Mouse (Mus musculus): ENCODE data around the gene Gga3. TPM values are rescaled to one million over a fixed set of nuclear protein-coding genes. Genes with fewer than 3 reads are reported as not detected.
A peak's percentile ranks its signal among the peaks of the same experiment; 100 is the strongest.

The Gga3 gene
- polyA plus RNA-seq, 1 experiment from 2014 or later = 13.6 TPM

DNA sequence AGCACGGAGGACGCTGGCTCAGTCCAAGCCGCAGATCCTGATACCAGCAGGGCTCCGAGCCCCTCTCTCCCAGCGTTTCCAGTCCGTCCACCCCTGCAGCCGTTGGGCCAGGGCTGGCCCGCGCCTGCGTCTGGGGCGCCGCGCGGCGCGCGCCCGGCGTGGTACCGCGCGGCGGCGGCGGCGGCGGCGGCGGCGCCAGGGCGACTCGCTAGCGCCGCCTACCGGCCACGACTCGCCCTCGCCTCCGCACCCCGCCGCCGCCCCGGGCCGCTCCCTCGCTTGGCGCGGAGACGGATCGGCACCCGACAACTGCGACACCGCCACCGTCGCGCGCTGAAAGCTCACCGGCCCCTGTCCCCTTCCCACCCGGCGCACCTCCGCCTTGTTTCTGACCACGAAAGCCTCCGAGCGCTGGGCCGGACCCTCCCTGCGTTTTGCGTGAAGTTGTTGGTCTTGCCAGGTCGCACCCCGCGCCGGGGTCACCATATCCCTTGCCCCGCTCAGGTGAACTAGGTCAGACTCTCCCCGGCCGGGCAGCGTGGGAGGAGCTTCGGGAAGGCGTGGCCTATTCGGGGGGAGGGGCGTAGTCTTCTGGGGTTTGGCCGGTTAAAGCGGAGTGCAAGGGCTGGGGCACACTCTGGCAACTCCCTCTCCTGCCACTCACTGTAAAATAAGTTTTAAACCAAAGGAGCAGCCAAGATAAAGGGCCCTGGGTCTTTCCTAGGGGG lies 8.7 kb upstream of the Gga3 start, which contains the start of gene Mif4gd:
Mif4gd (minus strand) TSS at position 560 of the 728 bp plus-strand sequence.
- H3K27me3 ChIP-seq (ENCODE audit: control insufficient read depth, insufficient read depth, low read length) = no peaks in the 10 kb centered on the region
- H3K27ac ChIP-seq (replicated peaks; ENCODE audit: low read depth, low read length) = peak within 1 kb of the TSS; percentile 67; the same call in 1 of the 2 replicates
- ATAC-seq (replicated peaks; ENCODE audit: insufficient number of reproducible peaks, low FRiP score, low TSS enrichment, low read depth) (peak; percentile 69), DNase-seq (ENCODE audit: low spot score) (peak; percentile 89)
- H3K36me3 ChIP-seq (replicated peaks; ENCODE audit: control insufficient read depth, insufficient read depth, low read depth, low read length) = peaks cover 5% of the 10 kb centered on the region
- peak within 1 kb of the TSS; percentile 59 for H3K4me3 ChIP-seq (ENCODE audit: low read depth, low read length)
- H3K4me2 ChIP-seq (ENCODE audit: low read depth, low read length) = peak within 1 kb of the TSS; percentile 91
- under 1% methylated on average over 57 of the region's 80 CpGs for WGBS
- H3K4me1 ChIP-seq (ENCODE audit: control insufficient read depth, insufficient read depth, low read length) = no peaks in the 10 kb centered on the region
- peak within 1 kb of the TSS; percentile 58 for H3K9ac ChIP-seq (replicated peaks; ENCODE audit: low read length)
- H3K9me3 ChIP-seq (replicated peaks; ENCODE audit: control insufficient read depth, low read length) = no peaks in the 10 kb centered on the region

DNA sequence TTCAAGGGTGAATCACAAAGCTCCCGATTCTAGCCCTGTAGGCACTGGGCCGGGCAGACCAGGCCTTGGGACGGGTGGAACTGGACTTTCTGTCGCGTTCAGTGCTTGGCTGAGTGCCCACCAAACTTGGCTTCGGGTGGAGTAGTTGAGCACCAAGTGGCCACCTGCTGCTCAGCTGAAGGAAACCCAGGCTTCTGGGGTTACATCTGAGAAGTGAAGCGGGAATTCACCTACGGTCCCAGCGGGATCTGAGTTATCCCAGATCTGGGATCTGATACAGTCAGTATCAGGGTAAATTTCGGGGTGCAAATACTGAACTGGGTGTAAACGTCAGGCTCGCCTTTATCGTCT lies 8.2 kb upstream of the Gga3 start:
- Histone ChIP-seq H3K9me3 (replicated peaks; ENCODE audit: control insufficient read depth, low read length) (no peaks in the 10 kb centered on the region), H3K4me1 (ENCODE audit: control insufficient read depth, insufficient read depth, low read length) (no peaks in the 10 kb centered on the region), H3K9ac (replicated peaks; ENCODE audit: low read length) (peak overlapping the region; percentile 58), H3K4me2 (ENCODE audit: low read depth, low read length) (peak overlapping the region; percentile 91), H3K4me3 (ENCODE audit: low read depth, low read length) (peak overlapping the region; percentile 59), H3K36me3 (replicated peaks; ENCODE audit: control insufficient read depth, insufficient read depth, low read depth, low read length) (peaks cover 9% of the 10 kb centered on the region), H3K27ac (replicated peaks; ENCODE audit: low read depth, low read length) (peak overlapping the region; percentile 67; the same call in 1 of the 2 replicates), H3K27me3 (ENCODE audit: control insufficient read depth, insufficient read depth, low read length) (no peaks in the 10 kb centered on the region)
- DNase-seq (ENCODE audit: low spot score) (peak; percentile 43), ATAC-seq (replicated peaks; ENCODE audit: insufficient number of reproducible peaks, low FRiP score, low TSS enrichment, low read depth) (0 out of 2 replicates have a peak, but pooled peaks have one; percentile 5)
- WGBS = 2% methylated on average over 13 of the region's 13 CpGs

DNA sequence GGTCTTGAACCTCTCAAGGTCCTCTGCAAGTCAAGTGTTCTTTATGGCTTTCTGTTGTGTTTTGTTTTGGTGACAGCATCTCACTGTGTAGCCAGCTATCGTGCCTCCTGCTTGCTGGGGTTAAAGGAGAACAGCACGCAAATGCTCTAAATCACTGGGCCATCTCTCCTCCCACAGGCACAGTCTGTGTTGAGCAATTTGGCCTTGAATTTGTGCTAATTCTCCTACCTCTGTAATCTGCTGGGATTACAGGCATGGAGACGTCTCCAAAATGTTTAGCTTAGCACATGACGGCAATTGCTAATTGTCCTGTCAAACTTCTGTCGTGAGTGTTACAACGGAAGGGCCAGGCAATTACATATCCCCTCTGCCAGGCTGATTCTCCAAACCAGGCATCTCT lies 7.3 kb upstream of the Gga3 start:
- 66% methylated on average over 6 of the region's 6 CpGs for WGBS
- DNase-seq (ENCODE audit: low spot score) = no peak
- Histone ChIP-seq H3K9me3 (replicated peaks; ENCODE audit: control insufficient read depth, low read length) (no peaks in the 10 kb centered on the region), H3K9ac (replicated peaks; ENCODE audit: low read length) (no peak overlapping the region), H3K27me3 (ENCODE audit: control insufficient read depth, insufficient read depth, low read length) (no peaks in the 10 kb centered on the region), H3K4me2 (ENCODE audit: low read depth, low read length) (no peak overlapping the region), H3K27ac (replicated peaks; ENCODE audit: low read depth, low read length) (no peak overlapping the region), H3K36me3 (replicated peaks; ENCODE audit: control insufficient read depth, insufficient read depth, low read depth, low read length) (peaks cover 11% of the 10 kb centered on the region), H3K4me3 (ENCODE audit: low read depth, low read length) (no peak overlapping the region), H3K4me1 (ENCODE audit: control insufficient read depth, insufficient read depth, low read length) (no peaks in the 10 kb centered on the region)
- ATAC-seq (replicated peaks; ENCODE audit: insufficient number of reproducible peaks, low FRiP score, low TSS enrichment, low read depth) = no peak

DNA sequence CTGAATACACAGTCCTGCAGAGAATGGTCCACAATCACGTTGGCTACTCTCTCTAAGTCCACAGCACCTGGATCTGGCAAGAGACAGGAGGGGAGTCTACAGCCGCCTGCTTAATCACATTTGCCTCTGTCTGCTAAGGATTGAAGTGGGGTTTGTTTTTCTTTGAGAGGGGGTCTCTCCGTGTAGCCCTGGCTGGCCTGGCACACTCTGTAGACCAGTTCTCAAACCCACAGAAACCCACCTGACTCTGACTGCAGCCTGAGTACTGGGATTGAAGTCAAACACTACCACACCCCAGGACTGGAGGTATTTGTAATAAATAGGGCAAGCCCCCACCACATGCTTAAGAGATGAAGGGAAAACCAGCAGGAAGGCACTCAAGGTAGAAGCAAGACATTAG lies 5.7 kb upstream of the Gga3 start:
- H3K4me1 ChIP-seq (ENCODE audit: control insufficient read depth, insufficient read depth, low read length) = no peaks in the 10 kb centered on the region; the same call in 1 of the 2 replicates
- H3K9me3 ChIP-seq (replicated peaks; ENCODE audit: control insufficient read depth, low read length) = no peaks in the 10 kb centered on the region
- no peak overlapping the region for H3K27ac ChIP-seq (replicated peaks; ENCODE audit: low read depth, low read length)
- no peak overlapping the region for H3K4me2 ChIP-seq (ENCODE audit: low read depth, low read length)
- no peak overlapping the region for H3K9ac ChIP-seq (replicated peaks; ENCODE audit: low read length)
- H3K4me3 ChIP-seq (ENCODE audit: low read depth, low read length) = no peak overlapping the region
- DNase-seq (ENCODE audit: low spot score) (no peak), ATAC-seq (replicated peaks; ENCODE audit: insufficient number of reproducible peaks, low FRiP score, low TSS enrichment, low read depth) (no peak)
- peaks cover 14% of the 10 kb centered on the region for H3K36me3 ChIP-seq (replicated peaks; ENCODE audit: control insufficient read depth, insufficient read depth, low read depth, low read length)
- WGBS = 68% methylated on average over 3 of the region's 3 CpGs
- no peaks in the 10 kb centered on the region for H3K27me3 ChIP-seq (ENCODE audit: control insufficient read depth, insufficient read depth, low read length)

DNA sequence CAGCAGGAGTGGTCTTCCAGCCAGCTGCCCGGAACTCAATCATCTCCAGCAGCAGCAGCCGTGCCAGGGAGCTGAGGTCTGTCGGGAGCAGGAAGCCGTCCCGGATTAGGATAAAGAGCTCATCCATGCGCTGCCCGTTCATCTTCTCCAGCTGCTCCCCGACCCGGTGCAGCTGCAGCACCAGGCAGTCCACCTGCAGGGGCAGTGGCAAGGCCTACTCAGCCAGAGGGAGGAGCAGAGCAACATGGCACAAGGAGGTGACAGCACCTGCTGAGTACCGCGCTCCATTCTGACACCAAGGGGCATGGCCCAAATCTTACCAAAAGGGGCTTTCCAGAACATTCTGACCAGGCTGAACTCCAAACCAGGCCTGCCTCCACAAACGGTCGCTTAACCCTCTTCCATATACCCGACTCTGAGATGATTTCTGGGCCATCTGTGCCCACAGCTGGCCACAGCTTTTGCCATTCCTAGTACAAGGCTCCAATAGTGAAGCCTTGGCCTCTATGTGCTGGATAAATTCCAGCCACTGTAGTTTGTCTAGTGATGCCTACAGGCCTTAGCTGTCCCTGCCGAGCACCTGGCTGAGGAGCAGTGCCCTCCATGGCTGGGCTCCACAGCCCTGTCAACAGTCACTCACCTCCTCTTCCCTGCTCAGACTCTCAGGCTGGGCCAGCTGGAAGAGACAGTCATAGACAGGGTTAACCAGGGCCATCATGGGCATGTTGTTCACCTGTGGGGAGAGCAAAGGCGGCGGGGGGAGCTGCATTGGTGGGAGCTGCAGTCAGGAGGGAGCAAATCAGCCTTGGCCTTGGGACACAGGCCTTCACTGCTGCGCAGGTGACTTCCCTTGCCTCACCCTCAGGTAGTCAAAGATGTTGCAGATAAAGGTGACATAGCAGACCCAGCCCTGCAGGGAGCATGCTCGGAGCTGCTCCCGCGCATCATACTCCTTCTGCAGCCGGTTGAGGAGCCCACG lies 4.9 kb upstream of the Gga3 start:
- Histone ChIP-seq H3K27me3 (ENCODE audit: control insufficient read depth, insufficient read depth, low read length) (no peaks in the 10 kb centered on the region), H3K36me3 (replicated peaks; ENCODE audit: control insufficient read depth, insufficient read depth, low read depth, low read length) (peaks cover 14% of the 10 kb centered on the region), H3K9me3 (replicated peaks; ENCODE audit: control insufficient read depth, low read length) (no peaks in the 10 kb centered on the region), H3K4me1 (ENCODE audit: control insufficient read depth, insufficient read depth, low read length) (no peaks in the 10 kb centered on the region; the same call in 1 of the 2 replicates), H3K4me3 (ENCODE audit: low read depth, low read length) (no peak overlapping the region), H3K27ac (replicated peaks; ENCODE audit: low read depth, low read length) (no peak overlapping the region), H3K4me2 (ENCODE audit: low read depth, low read length) (no peak overlapping the region), H3K9ac (replicated peaks; ENCODE audit: low read length) (no peak overlapping the region)
- WGBS = 85% methylated on average over 23 of the region's 23 CpGs
- ATAC-seq (replicated peaks; ENCODE audit: insufficient number of reproducible peaks, low FRiP score, low TSS enrichment, low read depth) (no peak), DNase-seq (ENCODE audit: low spot score) (no peak)

DNA sequence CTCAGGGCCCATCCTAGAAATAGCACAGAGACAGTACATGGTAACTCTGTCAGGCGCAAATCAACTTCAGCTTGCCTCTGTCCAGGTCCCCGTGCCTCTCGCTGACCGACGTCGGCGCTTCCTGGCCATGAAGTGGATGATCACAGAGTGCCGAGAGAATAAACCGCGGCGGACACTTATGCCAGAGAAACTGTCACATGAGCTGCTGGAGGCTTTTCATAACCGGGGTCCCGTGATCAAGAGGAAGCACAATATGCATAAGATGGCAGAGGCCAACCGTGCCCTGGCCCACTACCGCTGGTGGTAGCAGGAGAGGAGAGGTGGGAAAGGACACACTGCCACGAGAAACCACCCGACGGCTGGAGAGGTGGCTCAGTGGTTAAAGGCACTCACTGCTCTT lies 2.9 kb upstream of the Gga3 start:
- WGBS = 96% methylated on average over 18 of the region's 18 CpGs
- no peaks in the 10 kb centered on the region for H3K27me3 ChIP-seq (ENCODE audit: control insufficient read depth, insufficient read depth, low read length)
- no peak overlapping the region for H3K4me2 ChIP-seq (ENCODE audit: low read depth, low read length)
- DNase-seq (ENCODE audit: low spot score) (no peak), ATAC-seq (replicated peaks; ENCODE audit: insufficient number of reproducible peaks, low FRiP score, low TSS enrichment, low read depth) (no peak)
- H3K4me3 ChIP-seq (ENCODE audit: low read depth, low read length) = no peak overlapping the region
- H3K9ac ChIP-seq (replicated peaks; ENCODE audit: low read length) = no peak overlapping the region
- no peaks in the 10 kb centered on the region; the same call in 1 of the 2 replicates for H3K4me1 ChIP-seq (ENCODE audit: control insufficient read depth, insufficient read depth, low read length)
- H3K36me3 ChIP-seq (replicated peaks; ENCODE audit: control insufficient read depth, insufficient read depth, low read depth, low read length) = peaks cover 14% of the 10 kb centered on the region
- no peak overlapping the region for H3K27ac ChIP-seq (replicated peaks; ENCODE audit: low read depth, low read length)
- no peaks in the 10 kb centered on the region for H3K9me3 ChIP-seq (replicated peaks; ENCODE audit: control insufficient read depth, low read length)

DNA sequence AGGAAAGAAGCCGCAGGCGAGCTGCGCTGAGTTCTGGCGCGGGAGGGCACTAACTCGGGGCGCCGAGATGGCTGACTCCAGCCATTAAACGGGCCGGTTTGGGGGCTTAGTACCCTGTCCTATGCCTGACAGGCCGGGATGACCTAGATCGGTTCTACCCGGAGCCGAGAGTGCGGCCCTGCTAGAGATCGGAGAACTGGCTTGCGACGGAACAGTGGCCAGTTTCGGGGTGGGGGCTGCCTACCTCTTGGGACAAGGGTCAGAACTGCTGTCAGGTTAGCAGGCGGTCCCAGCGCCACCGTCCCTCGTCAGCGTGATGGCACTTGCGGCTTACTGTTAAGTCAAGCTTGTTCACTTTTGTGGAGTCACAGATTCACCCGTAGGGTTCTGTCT lies 449 bp upstream of the Gga3 start:
- ATAC-seq (replicated peaks; ENCODE audit: insufficient number of reproducible peaks, low FRiP score, low TSS enrichment, low read depth) = peak; percentile 24; the same call in 1 of the 2 replicates
- peak overlapping the region; percentile 91 for H3K4me2 ChIP-seq (ENCODE audit: low read depth, low read length)
- H3K9me3 ChIP-seq (replicated peaks; ENCODE audit: control insufficient read depth, low read length) = no peaks in the 10 kb centered on the region
- H3K4me1 ChIP-seq (ENCODE audit: control insufficient read depth, insufficient read depth, low read length) = no peaks in the 10 kb centered on the region; the same call in 1 of the 2 replicates
- H3K27ac ChIP-seq (replicated peaks; ENCODE audit: low read depth, low read length) = peak overlapping the region; percentile 84
- H3K4me3 ChIP-seq (ENCODE audit: low read depth, low read length) = peak overlapping the region; percentile 98
- under 1% methylated on average over 26 of the region's 26 CpGs for WGBS
- DNase-seq (ENCODE audit: low spot score) = no peak
- H3K27me3 ChIP-seq (ENCODE audit: control insufficient read depth, insufficient read depth, low read length) = no peaks in the 10 kb centered on the region
- peaks cover 14% of the 10 kb centered on the region for H3K36me3 ChIP-seq (replicated peaks; ENCODE audit: control insufficient read depth, insufficient read depth, low read depth, low read length)
- peak overlapping the region; percentile 92 for H3K9ac ChIP-seq (replicated peaks; ENCODE audit: low read length)

Data from embryonic facial prominence, embryonic 11.5 days (tissue).